Mouse (Mus musculus): ENCODE results near the gene Frmd6. TPM values are rescaled to one million over a fixed set of nuclear protein-coding genes. Genes with fewer than 3 reads are reported as not detected.

Frmd6 gene
- polyA plus RNA-seq, 1 experiment from 2014 or later = 17.4 TPM

- no peak for ATAC-seq (ENCODE audit: low FRiP score, low TSS enrichment)
- H3K27ac ChIP-seq (ENCODE audit: low read depth, low read length) = no peak overlapping the region
- 53% methylated on average over 7 of the region's 7 CpGs for WGBS
Observed at GRCm38 (mm10) chr12:70851342-70851960, 26.1 kb downstream of the Frmd6 start.

GRCm38 (mm10) chr12:70853026-70853425 lies 27.7 kb downstream of the Frmd6 start:
- H3K36me3 ChIP-seq (ENCODE audit: control insufficient read depth, insufficient read depth, low read length) = no peaks in the 10 kb centered on the region
- H3K9ac ChIP-seq (ENCODE audit: low read depth, low read length) = no peak overlapping the region
- H3K9me3 ChIP-seq (ENCODE audit: control insufficient read depth, low read length) = no peaks in the 10 kb centered on the region
- 39% methylated on average over 6 of the region's 6 CpGs for WGBS
- H3K27me3 ChIP-seq (ENCODE audit: control insufficient read depth, insufficient read depth, low read length) = no peaks in the 10 kb centered on the region
- no peak overlapping the region for H3K27ac ChIP-seq (ENCODE audit: low read depth, low read length)
- ATAC-seq (ENCODE audit: low FRiP score, low TSS enrichment) = no peak
- no peak overlapping the region for H3K4me2 ChIP-seq (replicated peaks; ENCODE audit: low read depth, low read length)
- H3K4me1 ChIP-seq (ENCODE audit: control insufficient read depth, insufficient read depth, low read length) = peaks cover 5% of the 10 kb centered on the region; the same call in 1 of the 2 replicates
- H3K4me3 ChIP-seq (ENCODE audit: low read length) = no peak overlapping the region

More at GRCm38 (mm10) chr12:70851342-70851960, 26.1 kb downstream of the Frmd6 start:
- Histone ChIP-seq H3K27me3 (ENCODE audit: control insufficient read depth, insufficient read depth, low read length) (no peaks in the 10 kb centered on the region), H3K9me3 (ENCODE audit: control insufficient read depth, low read length) (no peaks in the 10 kb centered on the region), H3K4me2 (replicated peaks; ENCODE audit: low read depth, low read length) (no peak overlapping the region), H3K4me3 (ENCODE audit: low read length) (no peak overlapping the region), H3K9ac (ENCODE audit: low read depth, low read length) (no peak overlapping the region), H3K4me1 (ENCODE audit: control insufficient read depth, insufficient read depth, low read length) (peaks cover 5% of the 10 kb centered on the region; the same call in 1 of the 2 replicates), H3K36me3 (ENCODE audit: control insufficient read depth, insufficient read depth, low read length) (no peaks in the 10 kb centered on the region)

GRCm38 (mm10) chr12:70855678-70856077 lies 30.4 kb downstream of the Frmd6 start:
- H3K9ac ChIP-seq (ENCODE audit: low read depth, low read length) = no peak overlapping the region

GRCm38 (mm10) chr12:70856776-70857175 lies 31.5 kb downstream of the Frmd6 start:
- Histone ChIP-seq H3K4me1 (ENCODE audit: control insufficient read depth, insufficient read depth, low read length) (peaks cover 5% of the 10 kb centered on the region; the same call in 1 of the 2 replicates), H3K9me3 (ENCODE audit: control insufficient read depth, low read length) (no peaks in the 10 kb centered on the region), H3K27ac (ENCODE audit: low read depth, low read length) (no peak overlapping the region), H3K36me3 (ENCODE audit: control insufficient read depth, insufficient read depth, low read length) (no peaks in the 10 kb centered on the region), H3K27me3 (ENCODE audit: control insufficient read depth, insufficient read depth, low read length) (no peaks in the 10 kb centered on the region), H3K4me2 (replicated peaks; ENCODE audit: low read depth, low read length) (no peak overlapping the region), H3K4me3 (ENCODE audit: low read length) (no peak overlapping the region), H3K9ac (ENCODE audit: low read depth, low read length) (no peak overlapping the region)
- WGBS = 91% methylated on average over 4 of the region's 4 CpGs
- ATAC-seq (ENCODE audit: low FRiP score, low TSS enrichment) = no peak

More at GRCm38 (mm10) chr12:70855678-70856077, 30.4 kb downstream of the Frmd6 start:
- no peaks in the 10 kb centered on the region for H3K27me3 ChIP-seq (ENCODE audit: control insufficient read depth, insufficient read depth, low read length)
- H3K27ac ChIP-seq (ENCODE audit: low read depth, low read length) = no peak overlapping the region
- H3K4me3 ChIP-seq (ENCODE audit: low read length) = no peak overlapping the region
- 69% methylated on average over 6 of the region's 6 CpGs for WGBS
- no peaks in the 10 kb centered on the region for H3K36me3 ChIP-seq (ENCODE audit: control insufficient read depth, insufficient read depth, low read length)
- H3K4me2 ChIP-seq (replicated peaks; ENCODE audit: low read depth, low read length) = no peak overlapping the region
- H3K9me3 ChIP-seq (ENCODE audit: control insufficient read depth, low read length) = no peaks in the 10 kb centered on the region
- ATAC-seq (ENCODE audit: low FRiP score, low TSS enrichment) = no peak
- peaks cover 5% of the 10 kb centered on the region; the same call in 1 of the 2 replicates for H3K4me1 ChIP-seq (ENCODE audit: control insufficient read depth, insufficient read depth, low read length)

- no peaks in the 10 kb centered on the region for H3K9me3 ChIP-seq (ENCODE audit: control insufficient read depth, low read length)
- no peak overlapping the region for H3K4me3 ChIP-seq (ENCODE audit: low read length)
- H3K9ac ChIP-seq (ENCODE audit: low read depth, low read length) = no peak overlapping the region
- H3K27ac ChIP-seq (ENCODE audit: low read depth, low read length) = no peak overlapping the region
- no peak overlapping the region for H3K4me2 ChIP-seq (replicated peaks; ENCODE audit: low read depth, low read length)
- 37% methylated on average over 7 of the region's 7 CpGs for WGBS
- peaks cover under 1% of the 10 kb centered on the region; the same call in 1 of the 2 replicates for H3K4me1 ChIP-seq (ENCODE audit: control insufficient read depth, insufficient read depth, low read length)
- no peaks in the 10 kb centered on the region for H3K27me3 ChIP-seq (ENCODE audit: control insufficient read depth, insufficient read depth, low read length)
- H3K36me3 ChIP-seq (ENCODE audit: control insufficient read depth, insufficient read depth, low read length) = peaks cover 4% of the 10 kb centered on the region; the same call in 1 of the 2 replicates
- 0 out of 2 replicates have a peak, but pooled peaks have one; percentile 6 for ATAC-seq (ENCODE audit: low FRiP score, low TSS enrichment)
Observed at GRCm38 (mm10) chr12:70863281-70863680, 38.0 kb downstream of the Frmd6 start.

GRCm38 (mm10) chr12:70867780-70868179 lies 42.5 kb downstream of the Frmd6 start:
- Histone ChIP-seq H3K4me3 (ENCODE audit: low read length) (no peak overlapping the region), H3K4me1 (ENCODE audit: control insufficient read depth, insufficient read depth, low read length) (peaks cover 10% of the 10 kb centered on the region; the same call in 1 of the 2 replicates), H3K9me3 (ENCODE audit: control insufficient read depth, low read length) (no peaks in the 10 kb centered on the region), H3K27me3 (ENCODE audit: control insufficient read depth, insufficient read depth, low read length) (no peaks in the 10 kb centered on the region), H3K4me2 (replicated peaks; ENCODE audit: low read depth, low read length) (no peak overlapping the region), H3K9ac (ENCODE audit: low read depth, low read length) (no peak overlapping the region), H3K27ac (ENCODE audit: low read depth, low read length) (no peak overlapping the region), H3K36me3 (ENCODE audit: control insufficient read depth, insufficient read depth, low read length) (peaks cover 4% of the 10 kb centered on the region; the same call in 1 of the 2 replicates)
- WGBS = 84% methylated on average over 3 of the region's 3 CpGs
- no peak for ATAC-seq (ENCODE audit: low FRiP score, low TSS enrichment)

- no peak overlapping the region for H3K4me2 ChIP-seq (replicated peaks; ENCODE audit: low read depth, low read length)
- peaks cover 4% of the 10 kb centered on the region; the same call in 1 of the 2 replicates for H3K36me3 ChIP-seq (ENCODE audit: control insufficient read depth, insufficient read depth, low read length)
- H3K27me3 ChIP-seq (ENCODE audit: control insufficient read depth, insufficient read depth, low read length) = no peaks in the 10 kb centered on the region
- no peak overlapping the region for H3K4me3 ChIP-seq (ENCODE audit: low read length)
- 54% methylated on average over 7 of the region's 7 CpGs for WGBS
- no peaks in the 10 kb centered on the region for H3K9me3 ChIP-seq (ENCODE audit: control insufficient read depth, low read length)
- no peak for ATAC-seq (ENCODE audit: low FRiP score, low TSS enrichment)
- no peak overlapping the region for H3K27ac ChIP-seq (ENCODE audit: low read depth, low read length)
- H3K9ac ChIP-seq (ENCODE audit: low read depth, low read length) = no peak overlapping the region
- peaks cover 10% of the 10 kb centered on the region; the same call in 1 of the 2 replicates for H3K4me1 ChIP-seq (ENCODE audit: control insufficient read depth, insufficient read depth, low read length)
Observed at GRCm38 (mm10) chr12:70868190-70868987, 43.1 kb downstream of the Frmd6 start.

GRCm38 (mm10) chr12:70868988-70869291 lies 43.6 kb downstream of the Frmd6 start:
- Histone ChIP-seq H3K27me3 (ENCODE audit: control insufficient read depth, insufficient read depth, low read length) (no peaks in the 10 kb centered on the region), H3K4me1 (ENCODE audit: control insufficient read depth, insufficient read depth, low read length) (peaks cover 10% of the 10 kb centered on the region; the same call in 1 of the 2 replicates), H3K9me3 (ENCODE audit: control insufficient read depth, low read length) (no peaks in the 10 kb centered on the region), H3K4me2 (replicated peaks; ENCODE audit: low read depth, low read length) (no peak overlapping the region), H3K36me3 (ENCODE audit: control insufficient read depth, insufficient read depth, low read length) (peaks cover 2% of the 10 kb centered on the region; the same call in 1 of the 2 replicates), H3K4me3 (ENCODE audit: low read length) (no peak overlapping the region), H3K9ac (ENCODE audit: low read depth, low read length) (no peak overlapping the region), H3K27ac (ENCODE audit: low read depth, low read length) (no peak overlapping the region)
- no peak; the same call in 1 of the 2 replicates for ATAC-seq (ENCODE audit: low FRiP score, low TSS enrichment)
- 78% methylated on average over 9 of the region's 9 CpGs for WGBS

- WGBS = 71% methylated on average over 6 of the region's 6 CpGs
- H3K4me1 ChIP-seq (ENCODE audit: control insufficient read depth, insufficient read depth, low read length) = peaks cover 7% of the 10 kb centered on the region; the same call in 1 of the 2 replicates
- H3K36me3 ChIP-seq (ENCODE audit: control insufficient read depth, insufficient read depth, low read length) = no peaks in the 10 kb centered on the region; the same call in 1 of the 2 replicates
- ATAC-seq (ENCODE audit: low FRiP score, low TSS enrichment) = no peak
- H3K27ac ChIP-seq (ENCODE audit: low read depth, low read length) = no peak overlapping the region
- no peak overlapping the region for H3K9ac ChIP-seq (ENCODE audit: low read depth, low read length)
- no peaks in the 10 kb centered on the region for H3K9me3 ChIP-seq (ENCODE audit: control insufficient read depth, low read length)
- no peak overlapping the region for H3K4me3 ChIP-seq (ENCODE audit: low read length)
- no peaks in the 10 kb centered on the region for H3K27me3 ChIP-seq (ENCODE audit: control insufficient read depth, insufficient read depth, low read length)
- H3K4me2 ChIP-seq (replicated peaks; ENCODE audit: low read depth, low read length) = no peak overlapping the region
Observed at GRCm38 (mm10) chr12:70873544-70873943, 48.2 kb downstream of the Frmd6 start.

Data from kidney, embryonic 14.5 days (tissue).